Comparison of ENCODE assay signal across 15 mouse cellular contexts in genomic region chr1:115033894-115034293, GRCm38 (mm10).
"Had no signal": no experiment of that assay in that cellular context is flagged by ENCODE, and none has a peak within 500 bp of the region (broad histone marks: within the 10 kb centered on the region; RNA-seq: fewer than 3 reads in every experiment).

No protein-coding gene starts in this region.

- H3K36me3 ChIP-seq: kidney, embryonic 15.5 days; limb, embryonic 12.5 days; liver, embryonic 13.5 days; midbrain, embryonic 12.5 days; neural tube, embryonic 13.5 days had no signal

- H3K4me2 ChIP-seq: kidney, embryonic 15.5 days; limb, embryonic 12.5 days; liver, embryonic 13.5 days; midbrain, embryonic 12.5 days; neural tube, embryonic 13.5 days had no signal

- H3K4me3 ChIP-seq: kidney, embryonic 15.5 days; limb, embryonic 12.5 days; liver, embryonic 13.5 days; midbrain, embryonic 12.5 days; neural tube, embryonic 13.5 days had no signal

- H3K9me3 ChIP-seq: kidney, embryonic 15.5 days; limb, embryonic 12.5 days; liver, embryonic 13.5 days; midbrain, embryonic 12.5 days; neural tube, embryonic 13.5 days had no signal

- H3K27ac ChIP-seq: kidney, embryonic 15.5 days; limb, embryonic 12.5 days; liver, embryonic 13.5 days; midbrain, embryonic 12.5 days; neural tube, embryonic 13.5 days had no signal

- H3K9ac ChIP-seq: kidney, embryonic 15.5 days; limb, embryonic 12.5 days; liver, embryonic 13.5 days; liver, postnatal 0 days; midbrain, embryonic 12.5 days; neural tube, embryonic 13.5 days had no signal

- H3K4me1 ChIP-seq: kidney, embryonic 15.5 days; limb, embryonic 12.5 days; liver, embryonic 13.5 days; midbrain, embryonic 12.5 days; neural tube, embryonic 13.5 days had no signal

- H3K27me3 ChIP-seq: kidney, embryonic 15.5 days; limb, embryonic 12.5 days; liver, embryonic 13.5 days; midbrain, embryonic 12.5 days; neural tube, embryonic 13.5 days had no signal

- ATAC-seq: liver, postnatal 0 days; midbrain, embryonic 16.5 days had no signal

- DNase-seq: kidney, adult 2 months; kidney, postnatal 14 days; liver; liver, embryonic 13.5 days; liver, postnatal 0 days; retina, postnatal 1 day; right cerebral cortex, postnatal 4 days; spleen, adult 18-20 months; thymus, adult 2 months; thymus, postnatal 25 days had no signal
